8 mouse cellular contexts compared by ENCODE assay signal in the genomic region with DNA sequence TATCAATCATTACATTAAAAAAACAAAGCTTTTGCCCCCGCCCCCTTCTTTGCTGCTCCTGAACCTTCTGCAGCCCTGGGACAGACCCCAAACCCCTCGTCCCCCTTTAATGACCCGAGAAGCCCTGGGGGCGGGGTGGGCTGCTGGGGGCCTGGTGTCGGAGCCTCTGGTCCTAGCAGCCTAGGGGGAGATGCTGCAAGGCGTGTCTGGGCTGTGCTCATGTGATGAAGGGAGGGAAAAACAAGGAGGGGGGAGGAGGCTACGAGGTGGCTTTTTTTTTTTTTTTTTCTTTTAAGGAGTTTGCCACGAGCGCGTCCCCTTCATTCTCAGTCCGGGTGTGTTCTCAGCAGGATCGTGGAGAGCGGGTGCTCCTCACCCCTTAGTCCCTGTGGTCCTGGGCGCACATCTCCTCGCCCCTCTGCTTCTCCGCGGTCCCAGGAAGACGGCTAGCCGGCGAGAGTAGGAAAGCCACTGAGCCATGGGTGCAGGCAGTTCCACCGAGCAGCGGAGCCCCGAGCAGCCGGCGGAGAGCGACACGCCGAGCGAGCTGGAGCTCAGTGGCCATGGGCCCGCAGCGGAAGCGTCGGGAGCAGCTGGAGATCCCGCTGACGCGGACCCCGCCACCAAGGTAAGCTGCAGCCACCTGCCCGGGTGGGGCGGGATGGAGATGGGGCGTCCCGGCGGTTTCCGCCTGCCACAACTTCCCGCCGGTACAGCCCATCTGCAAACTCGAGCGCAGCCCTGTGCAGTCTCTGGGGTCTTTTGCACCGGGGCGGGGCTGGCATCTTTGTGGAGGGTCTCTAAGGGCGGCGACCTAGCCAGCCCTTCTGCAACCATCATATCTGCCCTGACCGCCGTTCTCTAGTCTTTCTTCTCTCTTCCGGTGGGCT. TPM values are rescaled to one million over a fixed set of nuclear protein-coding genes. Genes with fewer than 3 reads are reported as not detected.
DNase-seq lines count a peak whose midpoint lies in the region; ATAC-seq lines count a peak whose summit lies in the region.

A gene (plus strand): TSS at position 340 of the 890 bp plus-strand sequence.

- WGBS in forebrain, embryonic 14.5 days, result under 1% methylated on average over 52 of the region's 54 CpGs

- ATAC-seq in forebrain, embryonic 14.5 days, result peak; percentile 82
- no peak for ATAC-seq in megakaryocyte-erythroid progenitor cell, adult 5-6 weeks (replicated peaks; ENCODE audit: low FRiP score, low TSS enrichment, poor library complexity, severe bottlenecking)

- no peaks in the 10 kb centered on the region for H3K27me3 ChIP-seq in forebrain, embryonic 14.5 days (replicated peaks; ENCODE audit: control insufficient read depth, insufficient read depth, low read length)

- no peaks in the 10 kb centered on the region for H3K9me3 ChIP-seq in forebrain, embryonic 14.5 days (replicated peaks; ENCODE audit: control insufficient read depth, low read length)

- intact Hi-C loops in heart, postnatal 25 days (cut with DNase I), result loop anchor here (5.0 kb wide), 2 partner anchors 66 to 179 kb away; no protein-coding TSS in a partner anchor

- H3K27ac ChIP-seq in brown adipose tissue, adult 24 weeks (replicated peaks; ENCODE audit: low read depth, low read length), result no peak within 1 kb of the TSS
- peak within 1 kb of the TSS; percentile 44; the same call in 1 of the 2 replicates for H3K27ac ChIP-seq in forebrain, embryonic 14.5 days (ENCODE audit: low read depth, low read length)

- H3K4me2 ChIP-seq in forebrain, embryonic 14.5 days (ENCODE audit: low read length), result peak within 1 kb of the TSS; percentile 93

- peak; percentile 72 for DNase-seq in NIH3T3 (ENCODE audit: low read depth)
- peak; percentile 62 for DNase-seq in forebrain, embryonic 14.5 days (ENCODE audit: low spot score)
- peak; percentile 12 for DNase-seq in heart, postnatal 25 days (ENCODE audit: low spot score)
- peak; percentile 13 to 29 for DNase-seq in layer of hippocampus, postnatal 14 days (ENCODE audit: low spot score in 2 of 2)
- DNase-seq in lung, postnatal 25 days (ENCODE audit: low spot score), result peak; percentile 26
- DNase-seq in right cerebral cortex, postnatal 10 days (ENCODE audit: low spot score in 2 of 2), result peak; percentile 43 to 60

- peak within 1 kb of the TSS; percentile 57 for H3K4me3 ChIP-seq in brown adipose tissue, adult 24 weeks (ENCODE audit: insufficient read depth, low read depth, low read length)
- H3K4me3 ChIP-seq in forebrain, embryonic 14.5 days (ENCODE audit: low read depth, low read length), result peak within 1 kb of the TSS; percentile 67

- no peaks in the 10 kb centered on the region for H3K4me1 ChIP-seq in brown adipose tissue, adult 24 weeks (ENCODE audit: control insufficient read depth, insufficient read depth, insufficient read length, low read length)
- H3K4me1 ChIP-seq in forebrain, embryonic 14.5 days (ENCODE audit: control insufficient read depth, insufficient read depth, low read length), result peaks cover 4% of the 10 kb centered on the region; the same call in 1 of the 2 replicates

- H3K36me3 ChIP-seq in forebrain, embryonic 14.5 days (ENCODE audit: control insufficient read depth, insufficient read depth, low read length), result no peaks in the 10 kb centered on the region

- H3K9ac ChIP-seq in forebrain, embryonic 14.5 days (ENCODE audit: low read length), result peak within 1 kb of the TSS; percentile 77

RNA-seq across cellular contexts. Expression of the gene that starts here (rescaled TPM):
- polyA plus RNA-seq in brown adipose tissue, adult 24 weeks (2012; ENCODE audit: insufficient read depth, insufficient read length, missing spikeins), result 11.4 and 14.1 TPM in 2 replicates
- 17.7 and 20.6 TPM in 2 replicates for polyA plus RNA-seq in forebrain, embryonic 14.5 days (2014; fragmentation: Nextera tagmentation; extraction: Ambion mirVana)
- 10 to 100 TPM; 23.7 to 25.3 TPM for total RNA-seq in heart, postnatal 25 days (2021)
- 10 to 100 TPM; 15.9 to 17.1 TPM for total RNA-seq in layer of hippocampus, postnatal 14 days (2021)
- 3.9 TPM in 1 of 2 replicates, not detected in the other for total RNA-seq in megakaryocyte-erythroid progenitor cell, adult 5-6 weeks (2014; fragmentation: Nextera tagmentation)
- total RNA-seq in megakaryocyte-erythroid progenitor cell, adult 5-6 weeks (2017), result 0.09 TPM in 1 of 2 replicates, not detected in the other

Comparison
In these comparisons a context has a peak if more than half of its experiments do, and no peak if none do; other contexts are left out.
1. DNase-seq: peak in every context shown above with its lines; median percentile 72 in NIH3T3; 62 in forebrain, embryonic 14.5 days; 52 in right cerebral cortex, postnatal 10 days; 26 in lung, postnatal 25 days; 21 in layer of hippocampus, postnatal 14 days; 12 in heart, postnatal 25 days.